Mouse (Mus musculus) megakaryocyte-erythroid progenitor cell, adult 5 weeks (primary cell): ENCODE results near the gene Fam76b. TPM values are rescaled to one million over a fixed set of nuclear protein-coding genes. Genes with fewer than 3 reads are reported as not detected.

ENCODE experiments used
- polyA plus RNA-seq: library from polyadenylated mRNA; stranded (reverse); fragments of >175 nt; gene quantifications from 2 replicates; pipeline ENCODE4 v1.2.3, GENCODE M21; 2012

Fam76b gene
- 17.2 and 17.4 TPM in 2 replicates for polyA plus RNA-seq

GRCm38 (mm10) chr9:13827406-13828086 lies at the start of gene Fam76b:
Gene Fam76b (plus strand): TSS chr9:13827716.

GRCm38 (mm10) chr9:13826832-13827405 lies 597 bp upstream of the Fam76b start, which contains the start of gene Cep57:
Gene Cep57 (minus strand): TSS chr9:13827107.

Other genes starting within 250 kb of the Fam76b start
- 8.1 and 9.9 TPM in 2 replicates for gene Mtmr2, start 79.3 kb upstream of the Fam76b start, polyA plus RNA-seq
- gene Cep57, start 609 bp upstream of the Fam76b start, polyA plus RNA-seq: 11.9 and 14.2 TPM in 2 replicates